Mouse (Mus musculus) C2C12 (cell line): ENCODE results near the gene Zdhhc1. TPM values are rescaled to one million over a fixed set of nuclear protein-coding genes. Genes with fewer than 3 reads are reported as not detected.
A peak's percentile ranks its signal among the peaks of the same experiment; 100 is the strongest.

Experiments used
- H3K27me3 ChIP-seq: one replicate; pipeline ENCODE4 v1.6.1; 2011; ENCODE audit not compliant: control insufficient read depth, insufficient read depth, insufficient read length
- H3K36me3 ChIP-seq: one replicate; pipeline ENCODE4 v1.6.1; 2011; ENCODE audit not compliant: control insufficient read depth, insufficient read depth
- H3K4me3 ChIP-seq: one replicate; pipeline ENCODE4 v1.5.1; 2011; ENCODE audit warnings: mild to moderate bottlenecking, control low read depth; ENCODE audit not compliant: poor library complexity, insufficient read depth, severe bottlenecking
- H3K79me2 ChIP-seq: one replicate; pipeline ENCODE4 v1.6.1; 2011; ENCODE audit not compliant: control insufficient read depth, insufficient read depth
- H3K79me3 ChIP-seq: one replicate; pipeline ENCODE4 v1.6.1; 2011; ENCODE audit warnings: low read depth, control low read depth
- H3ac ChIP-seq: one replicate; pipeline ENCODE3; 2011; ENCODE audit warnings: low read depth; ENCODE audit not compliant: control insufficient read depth, insufficient read length
- CEBPB ChIP-seq: IDR thresholded peaks from one replicate; pipeline ENCODE4 v1.6.1; 2011; ENCODE audit warnings: low read depth, mild to moderate bottlenecking, control low read depth, moderate library complexity
- CTCF ChIP-seq: IDR thresholded peaks from one replicate; pipeline ENCODE4 v1.5.1; 2011; ENCODE audit not compliant: control insufficient read depth, insufficient read depth, insufficient read length
- FOSL1 ChIP-seq: IDR thresholded peaks from one replicate; pipeline ENCODE4 v1.8.0; 2011; ENCODE audit warnings: mild to moderate bottlenecking, low read length; ENCODE audit not compliant: poor library complexity, insufficient read depth, severe bottlenecking
- MAX ChIP-seq: IDR thresholded peaks from one replicate; pipeline ENCODE4 v1.6.1; 2011; ENCODE audit warnings: mild to moderate bottlenecking, control low read depth
- MYOD1 ChIP-seq: IDR thresholded peaks from one replicate; pipeline ENCODE4 v1.6.1; 2011; ENCODE audit warnings: low read depth; ENCODE audit not compliant: control insufficient read depth, insufficient read length
- MYOG ChIP-seq: IDR thresholded peaks from one replicate; pipeline ENCODE4 v1.6.1; 2011; ENCODE audit not compliant: control insufficient read depth, insufficient read length; ENCODE audit errors: extremely low read depth
- USF1 ChIP-seq: IDR thresholded peaks from one replicate; pipeline ENCODE4 v1.6.1; 2011; ENCODE audit warnings: low read depth, mild to moderate bottlenecking, control low read depth, moderate library complexity
- polyA plus RNA-seq: library from polyadenylated mRNA; unstranded; fragments of >200 nt; fragmentation: generic; extraction: Trizol; gene quantifications from one replicate; pipeline ENCODE4 v1.2.1, GENCODE M21; 2012; ENCODE audit warnings: missing spikeins

The Zdhhc1 gene
- polyA plus RNA-seq, 1 experiment = 8.8 TPM

DNA sequence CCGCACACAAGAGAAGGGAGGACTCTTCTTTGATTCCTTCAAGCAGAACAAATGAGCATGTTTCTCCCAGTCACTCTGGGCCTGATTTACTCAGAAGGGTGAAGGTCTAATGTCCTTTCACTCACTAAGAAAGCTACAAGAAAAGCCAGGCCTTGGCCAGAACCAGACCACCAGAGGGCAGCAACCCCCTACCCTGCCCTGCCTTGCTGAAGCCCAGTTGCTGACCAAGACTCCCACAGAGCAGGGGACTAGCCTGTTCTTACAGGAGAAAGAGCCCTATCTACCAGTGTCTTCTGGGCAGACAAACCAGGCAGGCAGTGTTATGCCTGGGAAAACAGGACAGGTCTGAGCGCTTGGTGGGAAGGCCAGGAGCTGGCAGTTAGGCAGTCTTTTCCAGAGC is 12.3 kb downstream of the Zdhhc1 start:
- H3K4me3 ChIP-seq = no peak overlapping the region
- H3K79me2 ChIP-seq = no peaks in the 10 kb centered on the region
- peak overlapping the region; percentile 20 for H3ac ChIP-seq
- peaks cover 12% of the 10 kb centered on the region for H3K36me3 ChIP-seq
- H3K79me3 ChIP-seq = no peaks in the 10 kb centered on the region
- TF ChIP-seq CTCF = peak; percentile 90
- TF ChIP-seq MAX = no peak
- H3K27me3 ChIP-seq = no peaks in the 10 kb centered on the region

DNA sequence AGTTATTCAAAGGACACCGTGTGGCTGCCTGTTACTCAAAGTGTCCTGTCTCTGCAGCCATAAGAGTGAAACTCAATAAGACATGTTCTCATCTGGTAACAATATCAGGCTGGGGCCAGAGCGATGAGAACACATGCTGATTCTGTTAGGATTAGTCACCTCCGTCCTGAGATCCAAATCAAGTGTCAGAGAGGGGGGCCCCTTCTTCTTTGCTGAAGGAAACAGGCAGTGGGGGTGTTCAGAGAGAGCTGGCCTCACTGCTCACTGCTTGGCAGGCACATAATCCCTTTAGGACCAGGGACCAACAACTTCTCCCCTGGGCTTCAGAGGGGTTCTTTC is 12.7 kb downstream of the Zdhhc1 start:
- Histone ChIP-seq H3ac (no peak overlapping the region), H3K36me3 (peaks cover 12% of the 10 kb centered on the region), H3K79me2 (no peaks in the 10 kb centered on the region), H3K4me3 (no peak overlapping the region), H3K27me3 (no peaks in the 10 kb centered on the region), H3K79me3 (no peaks in the 10 kb centered on the region)
- TF ChIP-seq MYOD1 = peak; percentile 15
- no peak for TF ChIP-seq FOSL1
- TF ChIP-seq CTCF = no peak

DNA sequence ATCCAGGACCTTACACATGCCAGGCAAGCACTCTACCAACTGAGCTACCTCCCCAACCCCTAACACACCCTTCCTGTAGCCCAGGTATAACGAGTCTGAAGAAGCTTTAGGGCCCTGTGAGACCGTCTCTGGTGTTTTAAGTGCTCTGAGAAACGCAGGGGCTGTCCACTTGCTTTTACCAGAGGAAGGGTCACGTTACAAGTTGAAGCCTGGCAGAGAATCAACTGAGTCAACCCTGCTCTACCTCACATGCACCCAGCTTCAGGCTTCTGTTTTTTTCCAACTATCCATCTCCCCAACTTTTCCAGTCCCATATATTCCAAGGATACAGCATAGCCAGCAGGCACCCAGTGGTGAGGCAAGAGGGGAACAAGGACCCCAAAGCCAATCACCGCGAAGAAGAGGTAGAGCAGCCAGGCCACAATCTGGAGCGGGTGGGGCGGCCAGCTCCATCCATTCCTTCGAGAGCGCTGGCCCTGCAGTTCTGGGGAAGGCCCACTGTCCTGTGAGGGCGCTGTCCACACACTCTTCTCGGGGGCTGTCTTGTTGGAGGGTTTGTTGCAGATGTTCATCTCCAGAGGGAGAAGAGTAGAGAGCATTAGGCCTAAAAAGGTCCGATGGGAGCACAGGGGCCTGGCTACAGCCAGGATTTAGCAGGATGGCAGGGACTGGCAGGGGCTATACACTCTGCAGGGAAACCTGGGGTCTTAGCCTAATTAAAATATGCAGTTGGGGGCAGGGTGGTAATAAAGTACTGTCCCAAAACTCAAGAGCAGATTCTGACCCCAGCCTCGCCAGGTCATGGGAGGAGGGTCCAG is 13.3 kb downstream of the Zdhhc1 start:
- Histone ChIP-seq H3ac (no peak overlapping the region), H3K27me3 (no peaks in the 10 kb centered on the region), H3K79me3 (no peaks in the 10 kb centered on the region), H3K4me3 (no peak overlapping the region), H3K79me2 (no peaks in the 10 kb centered on the region), H3K36me3 (peaks cover 12% of the 10 kb centered on the region)
- TF ChIP-seq MYOD1 (no peak), CTCF (peak; percentile 90)

DNA sequence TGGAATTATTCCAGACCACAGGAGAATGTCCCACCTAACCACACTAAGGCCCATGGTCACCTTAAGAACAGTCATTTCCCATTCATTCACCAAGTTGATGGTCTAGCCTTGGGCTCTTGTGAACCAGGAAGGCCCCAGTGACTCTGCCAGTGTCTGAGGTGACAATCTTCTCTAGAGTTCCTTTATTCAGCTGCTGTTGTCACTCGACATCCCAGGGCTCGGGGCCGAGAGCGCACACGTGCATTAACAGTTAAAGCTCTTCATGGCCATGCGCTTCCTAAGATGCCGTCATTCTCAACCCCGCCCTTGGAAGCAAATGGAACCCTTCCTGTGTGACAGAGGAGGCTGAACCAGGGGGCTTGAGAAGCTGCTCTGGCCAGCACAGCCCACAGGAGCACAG is 14.6 kb downstream of the Zdhhc1 start:
- Histone ChIP-seq H3K4me3 (no peak overlapping the region), H3K79me3 (no peaks in the 10 kb centered on the region), H3K79me2 (no peaks in the 10 kb centered on the region), H3K36me3 (peaks cover 12% of the 10 kb centered on the region), H3ac (no peak overlapping the region), H3K27me3 (no peaks in the 10 kb centered on the region)
- TF ChIP-seq CTCF (no peak), MYOG (no peak), MAX (no peak), FOSL1 (no peak), MYOD1 (peak; percentile 75)

DNA sequence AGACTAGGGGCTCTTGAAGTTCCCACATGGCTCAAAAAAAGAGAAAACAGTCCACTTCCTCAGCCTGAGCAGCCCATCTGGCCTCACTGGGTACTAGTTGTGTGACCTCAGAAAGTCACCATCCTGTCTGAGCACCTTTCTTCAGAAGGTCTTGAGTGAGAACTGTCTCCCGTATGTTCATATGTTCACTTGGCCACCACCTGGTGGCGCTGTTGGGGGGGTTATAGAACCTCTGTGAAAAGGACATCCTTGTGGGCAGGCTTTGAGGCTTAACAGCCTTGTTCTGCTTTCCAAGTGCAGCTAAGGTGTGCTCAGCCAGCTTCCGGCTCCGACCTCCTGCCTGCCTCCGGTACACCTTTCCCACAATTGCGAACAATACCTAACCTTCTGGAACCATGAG is 15.2 kb downstream of the Zdhhc1 start:
- Histone ChIP-seq H3K79me2 (no peaks in the 10 kb centered on the region), H3K27me3 (no peaks in the 10 kb centered on the region), H3K4me3 (no peak overlapping the region), H3ac (no peak overlapping the region), H3K36me3 (peaks cover 16% of the 10 kb centered on the region), H3K79me3 (no peaks in the 10 kb centered on the region)
- no peak for TF ChIP-seq USF1
- no peak for TF ChIP-seq CEBPB
- TF ChIP-seq CTCF = peak; percentile 39

DNA sequence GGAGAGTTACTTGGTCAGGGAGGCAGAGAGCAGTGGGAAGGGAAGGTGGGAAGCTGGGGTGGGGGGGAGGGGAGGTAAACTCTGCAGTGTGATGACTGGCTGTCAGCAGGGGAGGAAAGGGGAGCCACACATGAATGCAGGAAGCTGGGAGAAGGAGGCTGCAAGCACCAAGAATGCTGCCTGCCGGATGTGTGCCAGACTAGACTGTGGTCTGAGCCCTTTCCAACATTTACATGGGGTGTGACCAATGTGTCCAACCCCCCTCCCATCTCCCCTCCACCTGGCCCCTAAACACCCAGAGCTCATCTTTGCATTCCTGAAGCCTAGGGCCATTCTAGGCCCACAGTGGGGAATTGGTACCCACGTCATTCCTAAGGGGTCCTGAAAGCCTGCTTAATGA is 15.7 kb downstream of the Zdhhc1 start:
- H3K36me3 ChIP-seq = peaks cover 19% of the 10 kb centered on the region
- TF ChIP-seq FOSL1 = no peak
- TF ChIP-seq MAX = no peak
- no peak for TF ChIP-seq USF1
- TF ChIP-seq MYOG = no peak
- TF ChIP-seq CEBPB = no peak
- no peak for TF ChIP-seq CTCF
- no peak for TF ChIP-seq MYOD1

More for the DNA sequence above, 15.7 kb downstream of the Zdhhc1 start:
- H3K79me3 ChIP-seq = no peaks in the 10 kb centered on the region
- no peak overlapping the region for H3K4me3 ChIP-seq
- H3K27me3 ChIP-seq = no peaks in the 10 kb centered on the region
- no peak overlapping the region for H3ac ChIP-seq
- no peaks in the 10 kb centered on the region for H3K79me2 ChIP-seq
